Mouse (Mus musculus) ZHBTc4 (cell line): ENCODE results near the gene Grap2.
A peak's percentile ranks its signal among the peaks of the same experiment; 100 is the strongest.

Source experiments
- DNase-seq: peaks from one replicate; pipeline ENCODE4 v3.0.0-alpha.2; 2011; ENCODE audit warnings: low read depth, low spot score

Grap2 gene

GRCm38 (mm10) chr15:80680347-80681030 is 108.1 kb downstream of the Grap2 start:
- DNase-seq: no peak

GRCm38 (mm10) chr15:80681466-80681881 is 109.1 kb downstream of the Grap2 start:
- no peak for DNase-seq

GRCm38 (mm10) chr15:80682343-80682742 is 109.9 kb downstream of the Grap2 start:
- DNase-seq: no peak

GRCm38 (mm10) chr15:80683151-80683550 is 110.8 kb downstream of the Grap2 start:
- DNase-seq: no peak

GRCm38 (mm10) chr15:80683990-80684389 is 111.6 kb downstream of the Grap2 start:
- no peak for DNase-seq

GRCm38 (mm10) chr15:80684786-80685602 is 112.6 kb downstream of the Grap2 start:
- no peak for DNase-seq

GRCm38 (mm10) chr15:80685603-80685895 is 113.2 kb downstream of the Grap2 start:
- DNase-seq: no peak

- no peak for DNase-seq
Observed at GRCm38 (mm10) chr15:80688536-80688935, 116.1 kb downstream of the Grap2 start.

- DNase-seq: no peak
Observed at GRCm38 (mm10) chr15:80693492-80693891, 121.1 kb downstream of the Grap2 start.

GRCm38 (mm10) chr15:80694125-80694910 is 121.9 kb downstream of the Grap2 start:
- DNase-seq: peak; percentile 65

GRCm38 (mm10) chr15:80697564-80697963 is 125.2 kb downstream of the Grap2 start:
- no peak for DNase-seq

GRCm38 (mm10) chr15:80701481-80702257 is 129.3 kb downstream of the Grap2 start:
- DNase-seq: no peak
